Mouse (Mus musculus) stomach, embryonic 16.5 days (tissue): ENCODE data around the gene Dscam. TPM values are rescaled to one million over a fixed set of nuclear protein-coding genes. Genes with fewer than 3 reads are reported as not detected.

ENCODE experiments used
- ATAC-seq: fragments of 200-750 bp; cut with Nextera tagmentation; 2 replicates; pipeline ENCODE4 v1.8.0; 2017; ENCODE audit warnings: moderate number of reproducible peaks, moderate TSS enrichment; ENCODE audit not compliant: insufficient read depth, low FRiP score
- H3K27ac ChIP-seq: fragments of 300-500 bp; sonication (generic); 2 replicates; pipeline ENCODE4 v1.5.1; 2014; ENCODE audit warnings: low read length
- H3K27me3 ChIP-seq: fragments of 300-500 bp; sonication (generic); 2 replicates; pipeline ENCODE4 v1.6.1; 2014; ENCODE audit warnings: low read length, control low read depth, mixed read lengths; ENCODE audit not compliant: control insufficient read depth, insufficient read depth
- H3K36me3 ChIP-seq: fragments of 300-500 bp; sonication (generic); 2 replicates; pipeline ENCODE4 v1.6.1; 2014; ENCODE audit warnings: low read length; ENCODE audit not compliant: control insufficient read depth, insufficient read depth
- H3K4me1 ChIP-seq: fragments of 300-500 bp; sonication (generic); 2 replicates; pipeline ENCODE4 v1.6.1; 2014; ENCODE audit warnings: low read length, control low read depth, mixed read lengths; ENCODE audit not compliant: control insufficient read depth, insufficient read depth
- H3K4me2 ChIP-seq: fragments of 300-500 bp; sonication (generic); 2 replicates; pipeline ENCODE4 v1.6.1; 2014; ENCODE audit warnings: low read depth, low read length, mixed read lengths
- H3K4me3 ChIP-seq: fragments of 300-500 bp; sonication (generic); replicated peaks from 2 replicates; pipeline ENCODE4 v1.5.1; 2014; ENCODE audit warnings: mild to moderate bottlenecking, low read length
- H3K9ac ChIP-seq: fragments of 300-500 bp; sonication (generic); 2 replicates; pipeline ENCODE4 v1.6.1; 2014; ENCODE audit warnings: low read length
- H3K9me3 ChIP-seq: fragments of 300-500 bp; sonication (generic); replicated peaks from 2 replicates; pipeline ENCODE4 v1.6.1; 2016; ENCODE audit warnings: low read length, control low read depth; ENCODE audit not compliant: control insufficient read depth
- WGBS: fragments of 180-500 bp; shearing (Covaris S2); extraction: QIAGEN DNeasy Blood & Tissue Kit; methylation state at CpG from one replicate; pipeline ENCODE4 v1.1.7; 2014; 5-methylcytosine and 5-hydroxymethylcytosine counted together
- polyA plus RNA-seq: library from polyadenylated mRNA; unstranded; fragments of >200 nt; fragmentation: Nextera tagmentation; extraction: Ambion mirVana; gene quantifications from 2 replicates; pipeline ENCODE4 v1.2.1, GENCODE M21; 2015

The Dscam gene
- 0.10 and 0.26 TPM in 2 replicates for polyA plus RNA-seq

GRCm38 (mm10) chr16:97170513-97171081 lies at the start of gene Dscam:
Gene Dscam (minus strand): TSS chr16:97170752.
- Histone ChIP-seq H3K27ac (no peak within 1 kb of the TSS), H3K36me3 (no peaks in the 10 kb centered on the region), H3K9me3 (no peaks in the 10 kb centered on the region), H3K4me3 (peak within 1 kb of the TSS; percentile 48), H3K9ac (peak within 1 kb of the TSS; percentile 63; the same call in 1 of the 2 replicates), H3K4me2 (peak within 1 kb of the TSS; percentile 90), H3K27me3 (peaks cover 49% of the 10 kb centered on the region), H3K4me1 (no peaks in the 10 kb centered on the region)
- ATAC-seq, result 0 out of 2 replicates have a peak, but pooled peaks have one; percentile 22
- WGBS, result under 1% methylated on average over 59 of the region's 60 CpGs

GRCm38 (mm10) chr16:97219381-97219780 lies 48.8 kb upstream of the Dscam start:
- no peak overlapping the region for H3K4me2 ChIP-seq
- H3K9me3 ChIP-seq, result peaks cover 3% of the 10 kb centered on the region; the same call in 1 of the 2 replicates
- no peak overlapping the region for H3K9ac ChIP-seq
- H3K4me3 ChIP-seq, result no peak overlapping the region
- no peaks in the 10 kb centered on the region for H3K36me3 ChIP-seq
- H3K4me1 ChIP-seq, result no peaks in the 10 kb centered on the region
- no peak for ATAC-seq
- no peak overlapping the region for H3K27ac ChIP-seq
- 69% methylated on average over 2 of the region's 2 CpGs for WGBS
- H3K27me3 ChIP-seq, result no peaks in the 10 kb centered on the region

GRCm38 (mm10) chr16:97209997-97210396 lies 39.4 kb upstream of the Dscam start:
- WGBS, result 53% methylated on average over 5 of the region's 5 CpGs
- Histone ChIP-seq H3K9ac (no peak overlapping the region), H3K36me3 (no peaks in the 10 kb centered on the region), H3K4me1 (no peaks in the 10 kb centered on the region), H3K4me2 (no peak overlapping the region), H3K27me3 (no peaks in the 10 kb centered on the region), H3K9me3 (peaks cover 2% of the 10 kb centered on the region; the same call in 1 of the 2 replicates), H3K4me3 (no peak overlapping the region), H3K27ac (no peak overlapping the region)
- ATAC-seq, result no peak

- no peak overlapping the region for H3K27ac ChIP-seq
- ATAC-seq, result no peak
- H3K4me2 ChIP-seq, result no peak overlapping the region
- WGBS, result 68% methylated on average over 2 of the region's 2 CpGs
- no peaks in the 10 kb centered on the region for H3K4me1 ChIP-seq
- no peak overlapping the region for H3K9ac ChIP-seq
- H3K4me3 ChIP-seq, result no peak overlapping the region
- H3K9me3 ChIP-seq, result no peaks in the 10 kb centered on the region
- no peaks in the 10 kb centered on the region for H3K36me3 ChIP-seq
- H3K27me3 ChIP-seq, result no peaks in the 10 kb centered on the region
Observed at GRCm38 (mm10) chr16:97208276-97208675, 37.7 kb upstream of the Dscam start.

- Histone ChIP-seq H3K36me3 (no peaks in the 10 kb centered on the region), H3K27ac (no peak overlapping the region), H3K9me3 (no peaks in the 10 kb centered on the region), H3K4me2 (no peak overlapping the region), H3K9ac (no peak overlapping the region), H3K4me1 (no peaks in the 10 kb centered on the region), H3K27me3 (no peaks in the 10 kb centered on the region), H3K4me3 (no peak overlapping the region)
- 76% methylated on average over 2 of the region's 2 CpGs for WGBS
- ATAC-seq, result no peak
Observed at GRCm38 (mm10) chr16:97204090-97204489, 33.5 kb upstream of the Dscam start.

GRCm38 (mm10) chr16:97203554-97203953 lies 33.0 kb upstream of the Dscam start:
- 93% methylated on average over 2 of the region's 2 CpGs for WGBS

GRCm38 (mm10) chr16:97194630-97195029 lies 24.1 kb upstream of the Dscam start:
- WGBS, result 78% methylated on average over 2 of the region's 2 CpGs
- H3K4me3 ChIP-seq, result no peak overlapping the region
- no peak for ATAC-seq

More at GRCm38 (mm10) chr16:97203554-97203953, 33.0 kb upstream of the Dscam start:
- Histone ChIP-seq H3K27me3 (no peaks in the 10 kb centered on the region), H3K4me1 (no peaks in the 10 kb centered on the region), H3K27ac (no peak overlapping the region), H3K9ac (no peak overlapping the region), H3K9me3 (no peaks in the 10 kb centered on the region), H3K36me3 (no peaks in the 10 kb centered on the region), H3K4me2 (no peak overlapping the region), H3K4me3 (no peak overlapping the region)
- ATAC-seq, result no peak

GRCm38 (mm10) chr16:97194179-97194578 lies 23.6 kb upstream of the Dscam start:
- WGBS, result 84% methylated on average over 1 of the region's 1 CpGs
- H3K9me3 ChIP-seq, result no peaks in the 10 kb centered on the region
- ATAC-seq, result no peak
- H3K27me3 ChIP-seq, result no peaks in the 10 kb centered on the region
- no peaks in the 10 kb centered on the region for H3K4me1 ChIP-seq
- no peak overlapping the region for H3K4me2 ChIP-seq
- H3K36me3 ChIP-seq, result no peaks in the 10 kb centered on the region
- H3K27ac ChIP-seq, result no peak overlapping the region
- no peak overlapping the region for H3K9ac ChIP-seq
- H3K4me3 ChIP-seq, result no peak overlapping the region

More at GRCm38 (mm10) chr16:97194630-97195029, 24.1 kb upstream of the Dscam start:
- Histone ChIP-seq H3K27ac (no peak overlapping the region), H3K9me3 (no peaks in the 10 kb centered on the region), H3K36me3 (no peaks in the 10 kb centered on the region), H3K4me1 (no peaks in the 10 kb centered on the region), H3K4me2 (no peak overlapping the region), H3K9ac (no peak overlapping the region), H3K27me3 (no peaks in the 10 kb centered on the region)

GRCm38 (mm10) chr16:97192296-97192695 lies 21.7 kb upstream of the Dscam start:
- 78% methylated on average over 4 of the region's 4 CpGs for WGBS
- Histone ChIP-seq H3K4me3 (no peak overlapping the region), H3K36me3 (no peaks in the 10 kb centered on the region), H3K4me2 (no peak overlapping the region), H3K27me3 (no peaks in the 10 kb centered on the region), H3K9ac (no peak overlapping the region), H3K9me3 (no peaks in the 10 kb centered on the region), H3K27ac (no peak overlapping the region), H3K4me1 (no peaks in the 10 kb centered on the region)
- no peak for ATAC-seq
